Mouse (Mus musculus): ENCODE measurements around the gene Ak1.

- TF ChIP-seq CTCF (IDR thresholded peaks at IDR 0.05; ENCODE audit: low read depth) = no peak
- TF ChIP-seq EP300 (IDR thresholded peaks at IDR 0.05; ENCODE audit: low read depth) = no peak
These were observed 37.3 kb downstream of the Ak1 start for GRCm38 (mm10) chr2:32658873-32659272.

Measured in heart, postnatal 0 days (tissue).